Mouse (Mus musculus): ENCODE measurements around the gene Parp3.
"Not testable (repeated sequence)": the region's sequence is repeated elsewhere in the genome, so short reads cannot be mapped to it uniquely, and the experiment has no call there.

Gene Parp3

GRCm38 (mm10) chr9:106476924-106477484, at the start of gene Parp3:
Gene Parp3, minus strand, starts transcription at chr9:106476949.
- DNase-seq: peak; percentile 98

GRCm38 (mm10) chr9:106519909-106520308, 43.2 kb upstream of the Parp3 start:
- DNase-seq: no peak

- DNase-seq: no peak
Observed at GRCm38 (mm10) chr9:106519433-106519832, 42.7 kb upstream of the Parp3 start.

GRCm38 (mm10) chr9:106514273-106514672, 37.5 kb upstream of the Parp3 start, which contains the start of gene Iqcf5:
Gene Iqcf5, plus strand, starts transcription at chr9:106514573.
- DNase-seq: no peak

- DNase-seq: no peak
Observed at GRCm38 (mm10) chr9:106513566-106513965, 36.8 kb upstream of the Parp3 start.

- peak; percentile 15 for DNase-seq
Observed at GRCm38 (mm10) chr9:106512729-106513450, 36.1 kb upstream of the Parp3 start.

GRCm38 (mm10) chr9:106509356-106509755, 32.6 kb upstream of the Parp3 start:
- DNase-seq: no peak

- DNase-seq: no peak
Observed at GRCm38 (mm10) chr9:106504246-106504645, 27.5 kb upstream of the Parp3 start.

- DNase-seq: no peak
Observed at GRCm38 (mm10) chr9:106501846-106502245, 25.1 kb upstream of the Parp3 start.

GRCm38 (mm10) chr9:106499667-106500066, 22.9 kb upstream of the Parp3 start, which contains the start of gene Iqcf1:
Gene Iqcf1, plus strand, starts transcription at chr9:106499967.
- DNase-seq: no peak

- DNase-seq: not testable (repeated sequence)
Observed at GRCm38 (mm10) chr9:106487602-106488001, 10.9 kb upstream of the Parp3 start.

- no peak for DNase-seq
Observed at GRCm38 (mm10) chr9:106485076-106485475, 8.3 kb upstream of the Parp3 start.

- DNase-seq: no peak
Observed at GRCm38 (mm10) chr9:106483606-106484005, 6.9 kb upstream of the Parp3 start.

- DNase-seq: no peak
Observed at GRCm38 (mm10) chr9:106483136-106483535, 6.4 kb upstream of the Parp3 start.

- DNase-seq: no peak
Observed at GRCm38 (mm10) chr9:106482578-106483115, 5.9 kb upstream of the Parp3 start.

GRCm38 (mm10) chr9:106481676-106482075, 4.9 kb upstream of the Parp3 start:
- no peak for DNase-seq

GRCm38 (mm10) chr9:106481075-106481474, 4.3 kb upstream of the Parp3 start:
- no peak for DNase-seq

- DNase-seq: no peak
Observed at GRCm38 (mm10) chr9:106480541-106480940, 3.8 kb upstream of the Parp3 start.

GRCm38 (mm10) chr9:106478101-106478500, 1.4 kb upstream of the Parp3 start:
- no peak for DNase-seq

- no peak for DNase-seq
Observed at GRCm38 (mm10) chr9:106477649-106478048, 900 bp upstream of the Parp3 start.

- DNase-seq: peak; percentile 71
Observed at GRCm38 (mm10) chr9:106476002-106476923, 486 bp downstream of the Parp3 start.

- DNase-seq: peak; percentile 2
Observed at GRCm38 (mm10) chr9:106475663-106476001, 1.1 kb downstream of the Parp3 start, which contains the start of gene Rrp9. Gene Rrp9, plus strand, starts transcription at chr9:106475963.

GRCm38 (mm10) chr9:106475046-106475445, 1.7 kb downstream of the Parp3 start:
- DNase-seq: peak; percentile 53
